Mouse (Mus musculus) telencephalon, adult 2 months (tissue): ENCODE results near the gene Epb41l2.

Experiments
- DNase-seq: peaks from one replicate; pipeline ENCODE4 v3.0.0-alpha.2; 2011; ENCODE audit warnings: low read depth, low spot score

Gene Epb41l2

GRCm38 (mm10) chr10:25399016-25399415 is 39.4 kb downstream of the Epb41l2 start:
- DNase-seq, result no peak

GRCm38 (mm10) chr10:25400076-25400475 is 40.5 kb downstream of the Epb41l2 start:
- no peak for DNase-seq

- no peak for DNase-seq
Observed at GRCm38 (mm10) chr10:25400646-25401045, 41.0 kb downstream of the Epb41l2 start.

GRCm38 (mm10) chr10:25401356-25401755 is 41.8 kb downstream of the Epb41l2 start:
- DNase-seq, result no peak

GRCm38 (mm10) chr10:25402886-25403285 is 43.3 kb downstream of the Epb41l2 start:
- no peak for DNase-seq

- no peak for DNase-seq
Observed at GRCm38 (mm10) chr10:25403813-25404701, 44.5 kb downstream of the Epb41l2 start.

GRCm38 (mm10) chr10:25404702-25405098 is 45.1 kb downstream of the Epb41l2 start:
- no peak for DNase-seq

- DNase-seq, result no peak
Observed at GRCm38 (mm10) chr10:25405551-25405950, 46.0 kb downstream of the Epb41l2 start.

GRCm38 (mm10) chr10:25406695-25407094 is 47.1 kb downstream of the Epb41l2 start:
- DNase-seq, result no peak

GRCm38 (mm10) chr10:25408136-25408650 is 48.6 kb downstream of the Epb41l2 start:
- DNase-seq, result no peak

GRCm38 (mm10) chr10:25411836-25412373 is 52.3 kb downstream of the Epb41l2 start:
- no peak for DNase-seq

- DNase-seq, result no peak
Observed at GRCm38 (mm10) chr10:25415188-25415717, 55.7 kb downstream of the Epb41l2 start.

- no peak for DNase-seq
Observed at GRCm38 (mm10) chr10:25416696-25417095, 57.1 kb downstream of the Epb41l2 start.

- DNase-seq, result no peak
Observed at GRCm38 (mm10) chr10:25426058-25426457, 66.5 kb downstream of the Epb41l2 start.

- no peak for DNase-seq
Observed at GRCm38 (mm10) chr10:25426814-25427213, 67.2 kb downstream of the Epb41l2 start.

GRCm38 (mm10) chr10:25427523-25427922 is 67.9 kb downstream of the Epb41l2 start:
- DNase-seq, result no peak

GRCm38 (mm10) chr10:25428658-25429057 is 69.1 kb downstream of the Epb41l2 start:
- no peak for DNase-seq

- DNase-seq, result no peak
Observed at GRCm38 (mm10) chr10:25429346-25429745, 69.7 kb downstream of the Epb41l2 start.

GRCm38 (mm10) chr10:25430862-25431261 is 71.3 kb downstream of the Epb41l2 start:
- DNase-seq, result no peak

GRCm38 (mm10) chr10:25432351-25432750 is 72.8 kb downstream of the Epb41l2 start:
- DNase-seq, result no peak

GRCm38 (mm10) chr10:25432938-25433337 is 73.3 kb downstream of the Epb41l2 start:
- DNase-seq, result no peak

GRCm38 (mm10) chr10:25433524-25433923 is 73.9 kb downstream of the Epb41l2 start:
- no peak for DNase-seq
